Mouse (Mus musculus): ENCODE data around the gene Nr0b2.

DNA sequence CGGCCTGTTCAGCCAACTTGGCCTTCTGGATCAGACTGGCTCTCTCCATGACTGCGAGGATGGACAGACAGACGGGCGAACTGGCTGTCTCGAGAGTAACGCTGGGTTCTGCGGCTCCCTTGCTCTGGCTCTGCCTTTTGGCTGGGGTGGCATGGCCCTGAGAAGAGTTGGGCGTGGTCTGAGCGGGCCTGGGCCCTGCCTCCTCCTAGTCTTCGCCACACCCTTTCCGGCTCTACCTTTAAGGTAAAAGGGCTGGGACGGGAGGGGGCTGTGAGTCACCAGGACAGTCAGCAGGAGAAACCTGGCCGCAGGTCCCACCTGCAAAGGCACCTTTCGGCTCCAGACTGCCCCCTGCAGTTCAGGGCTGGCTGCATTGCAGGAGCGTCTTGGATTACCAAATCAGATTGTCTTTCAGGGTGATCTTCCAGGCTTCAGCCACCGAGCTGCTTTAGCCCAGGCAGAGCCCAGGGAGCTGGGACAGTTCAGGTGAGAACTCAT lies 48.6 kb downstream of the Nr0b2 start, which contains the start of gene Sfn:
- TF ChIP-seq CTCF (IDR thresholded peaks at IDR 0.05; ENCODE audit: control insufficient read depth, insufficient read depth, insufficient read length) = no peak
- TF ChIP-seq USF1 (IDR thresholded peaks at IDR 0.05; ENCODE audit: low read depth) = no peak
- no peak for TF ChIP-seq FOSL1 (IDR thresholded peaks at IDR 0.05; ENCODE audit: insufficient read depth, low read length, poor library complexity, severe bottlenecking)
- TF ChIP-seq CEBPB (IDR thresholded peaks at IDR 0.05; ENCODE audit: low read depth) = no peak
- TF ChIP-seq MAX (IDR thresholded peaks at IDR 0.05) = no peak

Measured in C2C12 (cell line).